Mouse (Mus musculus) heart, postnatal 4 days (tissue): Measurements from ENCODE around the gene Aar2. TPM values are rescaled to one million over a fixed set of nuclear protein-coding genes. Genes with fewer than 3 reads are reported as not detected.

ENCODE experiments used
- total RNA-seq, 2 experiments: library from RNA; stranded (reverse); gene quantifications; 2 replicates each; pipeline ENCODE4 v1.2.3; 2021

The Aar2 gene
- total RNA-seq, 2 experiments from 2014 or later, result 17.3 to 17.8 TPM

Other genes starting within 250 kb of the Aar2 start
- gene Cnbd2, start 235.3 kb upstream of the Aar2 start, total RNA-seq, result 1 to 10 TPM in 1 of 2 experiments, under 1 TPM in 1; 0.88 to 1.5 TPM
- gene Scand1, start 234.9 kb upstream of the Aar2 start, total RNA-seq, result 10 to 100 TPM; 84.4 to 88.3 TPM
- gene Epb41l1, start 126.7 kb upstream of the Aar2 start, total RNA-seq, result 10 to 100 TPM; 20.5 TPM
- gene Dlgap4, start 66.1 kb downstream of the Aar2 start, total RNA-seq, result 10 to 100 TPM; 57.1 to 58.3 TPM
- 1,000 to 10,000 TPM; 1,178 to 1,267 TPM for gene Myl9, start 227.8 kb downstream of the Aar2 start, total RNA-seq